Mouse (Mus musculus): ENCODE measurements around the gene Lnx1. TPM values are rescaled to one million over a fixed set of nuclear protein-coding genes. Genes with fewer than 3 reads are reported as not detected.

Lnx1 gene
- polyA plus RNA-seq, 1 experiment from 2014 or later, result 0.80 TPM

GRCm38 (mm10) chr5:74693836-74694235 lies 8.9 kb downstream of the Lnx1 start:
- no peak for ATAC-seq (ENCODE audit: low FRiP score)
- no peak overlapping the region for H3K4me2 ChIP-seq
- H3K4me1 ChIP-seq, result no peaks in the 10 kb centered on the region
- H3K27ac ChIP-seq, result no peak overlapping the region
- H3K27me3 ChIP-seq, result no peaks in the 10 kb centered on the region
- no peak overlapping the region for H3K4me3 ChIP-seq (replicated peaks)
- H3K36me3 ChIP-seq (replicated peaks), result no peaks in the 10 kb centered on the region
- H3K9ac ChIP-seq, result no peak overlapping the region
- WGBS, result 80% methylated on average over 2 of the region's 2 CpGs
- H3K9me3 ChIP-seq, result no peaks in the 10 kb centered on the region

DNA sequence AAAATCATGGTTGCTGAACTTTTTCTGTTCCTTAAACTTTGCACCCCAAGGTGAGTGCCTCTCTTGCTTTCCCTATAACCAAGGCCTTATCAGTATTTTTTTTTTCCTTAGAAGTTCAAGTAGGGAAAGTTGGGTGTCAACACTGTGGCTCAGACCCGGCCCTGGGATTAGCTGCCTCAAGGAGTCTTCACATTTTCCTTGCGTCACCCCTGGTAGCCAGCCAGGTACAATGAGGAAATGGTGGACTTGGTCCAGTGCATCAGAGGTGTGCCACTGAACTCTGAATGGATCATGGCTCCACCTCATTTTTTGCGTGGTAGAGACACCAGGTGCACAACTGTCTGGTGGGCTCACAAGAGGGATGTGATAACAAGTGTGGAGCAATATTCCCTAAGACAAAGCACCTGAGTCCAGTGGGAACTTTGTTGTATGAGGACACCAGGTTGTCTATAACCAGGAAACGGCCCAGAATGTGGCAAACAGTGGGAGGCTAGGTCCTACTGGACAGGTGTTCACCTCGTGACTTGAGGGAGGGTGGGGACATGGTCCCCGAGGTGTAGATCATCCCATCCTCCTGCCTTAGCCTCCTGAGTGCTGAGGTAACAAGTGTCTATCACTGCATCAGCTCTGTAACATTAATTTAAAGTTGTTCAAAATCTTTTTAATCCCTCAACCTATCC lies 10.2 kb downstream of the Lnx1 start:
- H3K4me1 ChIP-seq, result no peaks in the 10 kb centered on the region
- H3K9ac ChIP-seq, result no peak overlapping the region
- H3K27ac ChIP-seq, result no peak overlapping the region
- H3K36me3 ChIP-seq (replicated peaks), result no peaks in the 10 kb centered on the region
- H3K27me3 ChIP-seq, result no peaks in the 10 kb centered on the region
- no peak overlapping the region for H3K4me2 ChIP-seq
- WGBS, result 88% methylated on average over 6 of the region's 6 CpGs
- ATAC-seq (ENCODE audit: low FRiP score), result no peak
- H3K4me3 ChIP-seq (replicated peaks), result no peak overlapping the region
- H3K9me3 ChIP-seq, result no peaks in the 10 kb centered on the region

DNA sequence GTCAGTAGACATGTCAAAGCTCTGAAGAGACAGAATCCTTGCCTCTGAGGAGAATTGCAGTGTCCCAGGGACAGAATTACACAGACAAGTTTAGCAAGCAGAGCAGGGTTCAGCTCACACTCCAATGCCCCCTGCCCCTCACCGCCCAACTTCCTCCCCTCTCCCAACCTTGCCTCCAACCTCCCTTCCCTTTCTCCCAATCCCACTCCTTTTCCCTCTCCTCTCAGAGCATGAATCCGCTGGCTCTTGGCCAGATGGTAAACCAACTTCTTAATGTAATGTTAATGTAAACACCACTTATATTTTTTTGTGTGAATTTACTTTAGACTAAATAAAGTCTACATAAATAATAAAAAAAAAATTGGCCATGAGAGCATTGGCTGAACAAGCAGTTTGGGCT lies 13.9 kb downstream of the Lnx1 start:
- no peaks in the 10 kb centered on the region for H3K9me3 ChIP-seq
- H3K4me2 ChIP-seq, result no peak overlapping the region
- ATAC-seq (ENCODE audit: low FRiP score), result no peak
- H3K4me1 ChIP-seq, result no peaks in the 10 kb centered on the region
- 95% methylated on average over 2 of the region's 2 CpGs for WGBS
- no peaks in the 10 kb centered on the region for H3K27me3 ChIP-seq
- H3K27ac ChIP-seq, result no peak overlapping the region
- H3K4me3 ChIP-seq (replicated peaks), result no peak overlapping the region
- no peak overlapping the region for H3K9ac ChIP-seq
- H3K36me3 ChIP-seq (replicated peaks), result no peaks in the 10 kb centered on the region

DNA sequence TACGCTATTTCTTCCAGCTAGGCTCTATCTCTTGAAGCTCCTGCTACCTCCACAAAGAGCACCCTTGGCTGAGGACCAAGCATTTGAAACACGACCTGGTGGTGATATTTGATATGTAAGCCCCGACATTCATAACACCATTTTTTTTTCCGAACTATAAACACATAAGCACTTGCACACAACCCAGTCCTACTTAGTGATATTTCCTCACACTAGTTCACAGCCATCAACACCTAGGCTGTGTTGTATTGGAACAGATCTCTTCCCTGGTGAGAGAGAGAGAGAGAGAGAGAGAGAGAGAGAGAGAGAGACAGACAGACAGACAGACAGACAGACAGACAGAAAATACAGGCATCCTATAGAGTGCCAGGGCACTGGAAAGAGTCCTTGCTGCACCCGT lies 17.8 kb downstream of the Lnx1 start:
- H3K27me3 ChIP-seq, result no peaks in the 10 kb centered on the region
- no peak overlapping the region for H3K4me2 ChIP-seq
- no peaks in the 10 kb centered on the region for H3K4me1 ChIP-seq
- no peak overlapping the region for H3K9ac ChIP-seq
- no peak overlapping the region for H3K27ac ChIP-seq
- H3K9me3 ChIP-seq, result no peaks in the 10 kb centered on the region
- H3K36me3 ChIP-seq (replicated peaks), result no peaks in the 10 kb centered on the region
- no peak overlapping the region for H3K4me3 ChIP-seq (replicated peaks)
- WGBS, result 87% methylated on average over 5 of the region's 5 CpGs
- ATAC-seq (ENCODE audit: low FRiP score), result no peak

DNA sequence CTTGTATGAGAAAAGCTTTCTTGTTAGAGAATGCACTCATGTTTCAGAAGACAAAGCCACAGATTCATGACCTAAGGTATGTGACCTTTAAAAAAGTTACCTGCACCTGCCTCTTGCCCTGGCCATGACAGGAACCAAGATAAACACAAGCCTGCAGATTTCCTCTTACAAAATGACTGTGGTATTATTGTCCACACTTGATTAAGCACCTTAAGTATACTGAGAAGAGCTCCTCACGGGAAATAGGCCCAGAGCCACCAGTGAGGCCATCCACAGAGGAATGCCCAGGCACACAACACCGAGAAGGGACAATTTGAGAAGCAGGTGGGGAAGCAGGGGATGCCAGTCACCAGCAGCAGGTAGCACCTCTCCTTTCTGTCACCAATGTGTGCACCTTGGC lies 18.9 kb downstream of the Lnx1 start:
- Histone ChIP-seq H3K27me3 (no peaks in the 10 kb centered on the region), H3K9me3 (no peaks in the 10 kb centered on the region), H3K9ac (no peak overlapping the region), H3K27ac (no peak overlapping the region), H3K36me3 (replicated peaks) (no peaks in the 10 kb centered on the region), H3K4me3 (replicated peaks) (no peak overlapping the region), H3K4me2 (no peak overlapping the region), H3K4me1 (no peaks in the 10 kb centered on the region)
- WGBS, result 82% methylated on average over 2 of the region's 2 CpGs
- no peak for ATAC-seq (ENCODE audit: low FRiP score)

DNA sequence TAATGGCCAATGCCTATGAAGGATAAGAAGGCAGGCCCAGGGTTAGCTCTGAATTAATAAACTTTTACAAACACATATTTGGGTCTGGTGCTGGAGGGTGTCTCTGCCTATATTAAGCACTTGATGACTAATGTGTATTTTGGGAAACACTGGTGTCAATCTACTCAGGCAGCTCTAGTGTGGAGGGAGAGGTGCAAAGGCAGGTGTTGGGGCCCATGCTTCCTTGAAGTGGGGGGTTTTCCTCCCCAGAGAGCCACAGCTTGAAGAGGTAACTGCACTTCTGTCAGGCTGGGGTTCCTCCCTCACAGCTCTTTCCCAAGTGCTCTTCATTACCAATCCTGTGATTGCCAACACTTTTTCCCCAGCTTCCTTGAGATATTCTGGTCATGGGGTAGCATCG lies 20.0 kb downstream of the Lnx1 start:
- Histone ChIP-seq H3K4me1 (peaks cover 6% of the 10 kb centered on the region; the same call in 1 of the 2 replicates), H3K9me3 (no peaks in the 10 kb centered on the region), H3K27me3 (no peaks in the 10 kb centered on the region), H3K36me3 (replicated peaks) (no peaks in the 10 kb centered on the region), H3K9ac (no peak overlapping the region), H3K4me2 (no peak overlapping the region), H3K4me3 (replicated peaks) (no peak overlapping the region), H3K27ac (no peak overlapping the region)
- 90% methylated on average over 1 of the region's 1 CpGs for WGBS
- no peak for ATAC-seq (ENCODE audit: low FRiP score)

DNA sequence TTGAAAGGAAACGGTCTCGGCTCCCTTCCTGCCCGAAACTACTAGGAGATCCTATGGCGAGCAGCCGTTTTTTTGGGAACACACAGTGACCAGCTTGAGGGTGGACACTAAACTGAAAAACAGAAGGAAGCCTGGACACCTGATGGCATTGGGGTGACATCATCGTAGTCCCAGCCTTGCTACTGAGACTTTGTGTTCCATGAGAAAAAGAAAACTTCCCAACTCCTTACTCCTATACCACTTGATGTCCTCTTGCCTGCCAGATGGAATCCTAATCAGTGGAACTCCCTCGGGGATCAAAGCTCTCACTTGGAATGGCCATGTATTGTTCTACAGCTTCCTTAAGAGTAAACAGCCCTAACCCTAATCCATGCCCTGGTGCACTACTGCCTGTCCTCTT lies 23.1 kb downstream of the Lnx1 start:
- no peak for ATAC-seq (ENCODE audit: low FRiP score)
- WGBS, result 88% methylated on average over 7 of the region's 7 CpGs
- Histone ChIP-seq H3K4me3 (replicated peaks) (no peak overlapping the region), H3K36me3 (replicated peaks) (no peaks in the 10 kb centered on the region), H3K27ac (no peak overlapping the region), H3K4me1 (peaks cover 15% of the 10 kb centered on the region), H3K27me3 (no peaks in the 10 kb centered on the region), H3K4me2 (no peak overlapping the region), H3K9ac (no peak overlapping the region), H3K9me3 (no peaks in the 10 kb centered on the region)

DNA sequence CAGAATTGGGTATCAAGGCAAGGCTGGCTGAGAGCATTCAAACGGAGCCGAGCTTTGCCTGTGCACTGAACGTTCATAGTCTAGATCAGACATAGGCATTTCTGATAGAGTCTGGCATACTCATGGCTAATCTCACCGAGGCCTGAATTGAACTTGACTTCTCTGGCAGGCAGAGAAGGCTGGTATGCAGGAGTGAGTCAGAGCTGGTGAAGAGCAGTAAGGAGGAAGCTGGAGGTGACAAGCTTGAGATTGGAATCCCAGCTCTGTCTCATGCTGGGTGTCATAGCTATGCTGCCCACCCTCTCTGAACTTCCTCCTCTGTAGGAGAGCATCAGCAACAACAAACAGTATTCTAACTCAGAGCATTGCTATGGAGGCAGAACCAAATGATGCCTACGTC lies 24.0 kb downstream of the Lnx1 start:
- peaks cover 15% of the 10 kb centered on the region for H3K4me1 ChIP-seq
- 97% methylated on average over 5 of the region's 5 CpGs for WGBS

DNA sequence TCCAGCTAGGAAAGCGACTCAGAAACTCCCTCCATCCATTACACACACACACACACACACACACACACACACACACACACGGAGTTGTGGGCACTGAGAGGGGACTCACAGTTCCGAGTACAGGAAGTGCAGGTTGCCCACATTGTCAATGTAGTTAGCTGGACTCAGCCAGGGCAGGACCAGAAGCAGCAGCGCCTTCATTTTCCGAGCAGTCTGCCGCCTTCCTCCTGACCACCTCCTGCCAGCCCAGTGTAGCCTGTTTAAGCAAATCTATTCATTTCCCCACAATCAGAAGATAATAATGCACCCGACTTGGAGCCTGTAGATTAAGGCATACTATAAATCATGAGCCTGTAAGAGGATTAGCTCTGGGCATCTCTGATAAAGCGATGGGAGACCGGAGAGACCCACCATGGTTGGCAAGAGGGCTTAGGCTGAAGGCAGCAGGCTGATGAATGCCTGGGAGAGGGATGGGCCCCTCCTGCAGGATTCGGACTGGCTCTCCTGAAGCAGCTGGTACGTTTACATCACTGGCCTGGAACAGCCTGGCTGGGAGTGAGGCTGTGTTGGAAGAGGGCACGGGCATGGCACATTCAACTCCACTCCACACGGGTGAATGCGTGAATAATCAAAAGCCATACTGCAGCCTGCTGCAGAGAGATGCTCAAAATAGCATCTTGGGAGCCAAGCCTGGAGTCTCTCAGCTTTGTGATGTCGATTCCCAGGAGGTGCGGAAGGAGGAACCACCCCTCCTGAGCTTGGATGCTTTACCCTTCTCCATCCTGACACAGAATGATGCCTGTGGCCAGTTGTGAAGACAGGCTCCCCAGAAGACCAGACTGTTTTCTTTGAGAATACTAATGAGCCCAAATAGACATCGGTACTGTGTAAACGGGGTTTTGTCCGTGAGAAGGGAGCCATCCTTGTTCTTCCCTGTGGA lies 25.0 kb downstream of the Lnx1 start:
- H3K9ac ChIP-seq, result no peak overlapping the region; the same call in 1 of the 2 replicates
- peaks cover 15% of the 10 kb centered on the region for H3K4me1 ChIP-seq
- 64% methylated on average over 19 of the region's 19 CpGs for WGBS
- peak; percentile 69; the same call in 1 of the 2 replicates for ATAC-seq (ENCODE audit: low FRiP score)
- H3K4me2 ChIP-seq, result peak overlapping the region; percentile 21
- H3K36me3 ChIP-seq (replicated peaks), result no peaks in the 10 kb centered on the region
- H3K27me3 ChIP-seq, result no peaks in the 10 kb centered on the region
- no peaks in the 10 kb centered on the region for H3K9me3 ChIP-seq
- H3K27ac ChIP-seq, result peak overlapping the region; percentile 20; the same call in 1 of the 2 replicates
- no peak overlapping the region for H3K4me3 ChIP-seq (replicated peaks)

More for the DNA sequence above, 24.0 kb downstream of the Lnx1 start:
- H3K36me3 ChIP-seq (replicated peaks), result no peaks in the 10 kb centered on the region
- no peak overlapping the region for H3K4me2 ChIP-seq
- no peak overlapping the region for H3K9ac ChIP-seq
- no peak overlapping the region for H3K27ac ChIP-seq
- no peak for ATAC-seq (ENCODE audit: low FRiP score)
- H3K4me3 ChIP-seq (replicated peaks), result no peak overlapping the region
- no peaks in the 10 kb centered on the region for H3K27me3 ChIP-seq
- no peaks in the 10 kb centered on the region for H3K9me3 ChIP-seq

DNA sequence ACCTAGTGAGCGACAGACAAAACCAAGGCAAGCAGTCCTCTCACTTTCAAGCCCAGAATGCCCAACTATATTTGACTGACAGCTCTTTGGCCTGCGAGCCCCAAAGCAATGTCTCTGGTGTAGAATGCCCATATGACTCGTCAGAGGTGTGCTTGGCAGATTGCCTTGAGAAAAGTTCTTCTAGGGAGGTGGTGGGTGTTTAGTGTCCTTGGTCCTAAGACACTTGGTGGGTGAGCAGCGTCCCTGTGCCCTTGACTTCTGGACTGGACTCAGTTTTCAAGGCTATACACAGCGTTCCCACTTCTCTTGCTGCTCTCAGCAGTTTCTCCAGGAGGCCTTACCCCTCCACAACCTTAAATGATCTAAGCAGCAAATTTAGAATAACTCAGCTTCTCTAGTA lies 30.2 kb downstream of the Lnx1 start:
- no peaks in the 10 kb centered on the region for H3K36me3 ChIP-seq (replicated peaks)
- no peak overlapping the region for H3K27ac ChIP-seq
- no peaks in the 10 kb centered on the region for H3K9me3 ChIP-seq
- no peaks in the 10 kb centered on the region for H3K27me3 ChIP-seq
- no peak overlapping the region for H3K9ac ChIP-seq
- no peak for ATAC-seq (ENCODE audit: low FRiP score)
- no peak overlapping the region for H3K4me2 ChIP-seq
- peaks cover 8% of the 10 kb centered on the region for H3K4me1 ChIP-seq
- no peak overlapping the region for H3K4me3 ChIP-seq (replicated peaks)
- WGBS, result 88% methylated on average over 5 of the region's 5 CpGs

GRCm38 (mm10) chr5:74670877-74671276 lies 31.8 kb downstream of the Lnx1 start:
- 88% methylated on average over 3 of the region's 3 CpGs for WGBS
- H3K4me2 ChIP-seq, result no peak overlapping the region
- no peak for ATAC-seq (ENCODE audit: low FRiP score)

DNA sequence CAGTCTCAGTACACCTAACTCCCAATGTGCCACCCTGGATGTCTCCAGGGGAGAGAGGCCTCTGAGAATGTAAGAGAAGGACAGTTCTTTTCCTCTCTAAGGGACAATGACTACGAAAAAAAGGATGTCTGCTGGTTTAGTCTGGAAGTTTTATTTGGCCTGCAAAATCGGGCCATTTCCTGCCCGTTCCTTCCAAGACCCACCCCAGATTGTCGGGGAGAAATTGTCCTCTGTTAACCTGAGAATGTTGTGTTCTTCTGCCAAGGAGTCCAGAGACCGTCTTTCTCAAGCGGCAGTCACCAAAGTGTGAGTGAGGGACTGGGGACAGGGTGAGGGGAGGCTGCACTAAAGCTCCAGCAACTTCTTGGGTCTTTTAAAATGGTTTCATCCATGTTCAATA lies 32.8 kb downstream of the Lnx1 start:
- no peaks in the 10 kb centered on the region for H3K27me3 ChIP-seq
- H3K4me1 ChIP-seq, result no peaks in the 10 kb centered on the region
- H3K27ac ChIP-seq, result no peak overlapping the region
- no peak overlapping the region for H3K4me2 ChIP-seq
- no peaks in the 10 kb centered on the region for H3K9me3 ChIP-seq
- no peak overlapping the region for H3K4me3 ChIP-seq (replicated peaks)
- no peak for ATAC-seq (ENCODE audit: low FRiP score)
- WGBS, result 90% methylated on average over 6 of the region's 6 CpGs
- no peak overlapping the region for H3K9ac ChIP-seq
- no peaks in the 10 kb centered on the region for H3K36me3 ChIP-seq (replicated peaks)

More at GRCm38 (mm10) chr5:74670877-74671276, 31.8 kb downstream of the Lnx1 start:
- H3K9ac ChIP-seq, result no peak overlapping the region
- H3K27me3 ChIP-seq, result no peaks in the 10 kb centered on the region
- H3K4me3 ChIP-seq (replicated peaks), result no peak overlapping the region
- no peaks in the 10 kb centered on the region for H3K36me3 ChIP-seq (replicated peaks)
- 0 out of 2 replicates have a peak, but pooled peaks cover 1% of the 10 kb centered on the region for H3K4me1 ChIP-seq
- H3K27ac ChIP-seq, result no peak overlapping the region
- no peaks in the 10 kb centered on the region for H3K9me3 ChIP-seq

All from forebrain, embryonic 12.5 days (tissue).